Mouse (Mus musculus) monocyte, adult 2 months (primary cell): ENCODE results near the gene Casp2.
A peak's percentile ranks its signal among the peaks of the same experiment; 100 is the strongest.

ENCODE experiments used
- DNase-seq, 2 experiments: peaks; one replicate each; pipeline ENCODE4 v3.0.0; 2022; ENCODE audit warnings: low spot score in 2 of 2, low read depth in 1 of 2

Casp2 gene

DNA sequence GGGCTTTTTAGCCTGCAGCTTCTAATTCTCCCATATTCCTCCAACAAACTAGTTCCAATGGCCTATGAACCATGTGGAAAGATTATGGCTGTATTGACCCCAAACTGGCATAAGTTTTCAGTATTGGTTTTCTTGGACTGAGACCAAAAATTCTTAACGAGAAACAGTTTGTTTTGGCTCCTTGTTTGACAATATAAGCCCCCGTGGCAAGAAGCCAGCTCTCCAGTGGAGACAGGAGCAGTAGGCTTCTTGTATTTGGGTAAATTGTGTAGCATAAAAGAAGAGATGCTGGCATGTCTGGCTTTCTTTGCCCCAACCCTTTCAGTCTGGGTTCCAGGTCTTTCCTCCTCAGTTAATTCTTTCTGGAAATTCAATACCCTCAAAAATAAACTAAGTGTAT lies 11.4 kb downstream of the Casp2 start:
- no peak for DNase-seq

DNA sequence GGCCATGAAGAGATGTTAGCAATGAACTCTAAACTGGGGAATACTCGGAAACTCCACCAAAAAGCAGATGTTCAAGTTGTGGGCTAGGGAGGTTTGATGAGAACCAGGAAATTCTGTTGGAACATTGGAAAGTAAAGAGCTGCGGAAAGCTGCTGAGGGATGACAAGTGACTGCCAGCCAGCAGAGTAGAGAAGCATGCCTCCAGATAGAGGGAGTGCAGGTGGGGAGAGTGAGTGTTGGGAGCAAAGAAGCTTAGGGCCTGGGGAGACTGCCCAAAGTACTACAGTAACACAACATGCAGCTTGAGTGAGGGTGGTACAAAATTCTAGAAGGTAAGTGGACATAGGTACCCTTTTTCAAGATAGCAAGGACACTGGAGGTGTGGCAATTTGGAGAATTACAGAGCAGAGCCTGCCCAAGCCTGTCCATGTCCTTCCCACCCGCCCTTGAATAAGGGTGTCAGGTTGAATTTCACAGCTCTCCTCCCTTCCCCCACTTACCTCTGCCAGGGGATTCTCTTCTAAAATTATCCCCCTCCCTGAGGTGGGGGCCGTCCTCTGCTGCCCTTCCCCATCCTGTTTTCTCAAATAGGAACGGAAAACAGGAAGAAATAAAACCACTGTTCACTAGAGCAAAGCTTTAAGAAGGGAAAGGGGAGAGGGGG lies 18.2 kb downstream of the Casp2 start:
- no peak for DNase-seq

DNA sequence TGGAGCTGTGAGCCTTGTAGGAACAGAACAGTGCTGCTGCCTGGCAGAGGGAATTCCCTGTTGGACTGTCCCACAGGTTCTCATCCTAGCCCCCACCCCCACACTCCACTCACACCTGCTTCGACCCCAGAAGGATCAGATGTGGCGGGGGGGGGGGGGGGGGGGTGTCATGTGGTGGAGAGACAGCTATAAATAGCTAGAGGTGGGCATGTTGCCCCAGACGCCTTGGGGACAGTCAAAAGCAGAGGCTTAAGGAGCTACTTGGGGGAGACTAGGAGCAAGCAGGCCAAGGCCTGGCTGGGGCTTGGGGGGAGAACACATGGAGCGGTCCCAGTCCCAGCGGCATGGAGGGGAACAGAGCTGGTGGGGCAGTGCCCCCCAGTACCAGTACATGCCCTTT lies 21.7 kb downstream of the Casp2 start, which contains the start of gene Clcn1:
Gene Clcn1, plus strand, starts transcription at position 238 of the 400 bp plus-strand sequence.
- no peak for DNase-seq

DNA sequence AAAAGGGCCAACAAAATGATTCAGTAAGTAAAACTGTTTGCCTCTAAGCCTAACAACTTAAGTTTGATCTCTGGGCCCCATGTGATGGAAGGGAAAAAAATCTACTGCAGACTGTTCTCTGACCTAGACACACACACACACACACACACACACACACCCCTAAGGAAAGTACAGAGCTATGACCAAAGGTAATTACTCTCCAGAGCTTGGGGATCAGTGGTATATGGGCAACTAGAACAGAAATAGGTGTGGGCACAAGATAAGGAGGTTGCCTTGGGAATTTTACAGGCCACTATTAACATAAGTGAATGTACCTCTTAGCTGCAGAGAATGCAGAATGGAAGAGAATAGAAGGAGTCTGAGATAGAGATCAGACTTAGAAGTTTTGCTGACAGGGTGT lies 22.8 kb downstream of the Casp2 start:
- DNase-seq: no peak

DNA sequence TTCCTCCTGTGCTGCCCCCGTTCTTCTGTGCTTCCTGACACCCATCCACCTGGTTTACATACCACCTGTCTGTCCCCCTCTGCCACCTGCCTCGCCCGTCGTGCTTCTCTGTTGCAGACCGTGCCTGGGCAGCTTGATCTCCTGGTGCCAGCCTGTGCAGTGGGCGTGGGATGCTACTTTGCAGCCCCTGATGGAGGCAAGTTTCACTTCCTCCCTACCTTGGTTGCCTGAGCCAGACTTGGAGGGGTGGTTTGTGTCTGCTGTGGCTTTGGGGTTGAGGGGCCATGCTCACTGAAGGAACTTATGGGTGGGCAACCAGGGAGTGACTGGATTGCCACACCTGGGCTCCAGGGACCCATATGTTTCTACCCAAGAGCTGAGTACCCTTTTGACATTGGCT lies 28.5 kb downstream of the Casp2 start:
- no peak for DNase-seq

DNA sequence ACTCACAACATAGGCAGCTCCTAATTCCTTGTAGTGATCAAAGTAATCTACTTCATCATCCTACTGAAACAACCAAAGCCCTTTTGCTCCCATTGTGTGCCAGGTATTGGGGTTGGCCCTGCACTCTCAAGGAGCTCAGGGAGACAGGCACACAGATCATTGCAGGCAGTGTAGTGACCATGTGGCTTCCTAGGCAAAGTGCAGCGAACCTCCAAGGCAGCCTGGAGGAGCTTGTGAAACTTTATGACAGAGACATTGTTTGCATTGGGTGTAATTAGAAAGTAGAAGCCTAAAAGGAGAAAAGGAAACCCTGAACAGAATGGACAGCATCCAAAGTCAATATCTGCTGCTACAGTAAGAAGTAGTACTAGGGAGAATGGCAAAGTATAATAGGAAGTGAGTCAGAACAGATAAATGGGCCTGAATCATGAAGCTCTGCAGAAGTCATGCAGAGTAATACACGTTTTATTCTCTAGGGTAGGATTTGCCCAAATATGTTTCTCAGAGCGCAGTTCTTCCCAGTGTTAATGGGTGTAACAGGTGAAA lies 30.8 kb downstream of the Casp2 start:
- no peak for DNase-seq

DNA sequence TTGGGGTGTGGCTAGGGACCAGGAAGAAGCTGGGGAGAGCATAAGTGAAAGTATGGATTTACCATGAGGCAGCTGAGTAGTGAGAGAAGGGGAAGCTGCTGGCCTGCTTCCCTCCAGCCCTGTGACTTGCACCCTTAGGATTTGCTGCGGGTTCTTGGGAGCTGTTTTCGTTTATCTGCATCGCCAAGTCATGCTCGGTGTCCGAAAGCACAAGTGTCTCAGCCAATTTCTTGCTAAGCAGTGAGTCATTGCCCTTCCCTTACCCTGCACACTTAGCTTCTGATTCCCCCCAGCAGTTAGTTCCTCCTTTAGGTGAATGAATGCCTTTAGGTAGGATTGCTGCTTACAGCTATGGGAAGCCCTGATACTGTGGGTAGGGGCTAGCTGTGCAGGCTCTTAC lies 34.6 kb downstream of the Casp2 start:
- peak in 1 of 2 experiments; percentile 17 for DNase-seq

DNA sequence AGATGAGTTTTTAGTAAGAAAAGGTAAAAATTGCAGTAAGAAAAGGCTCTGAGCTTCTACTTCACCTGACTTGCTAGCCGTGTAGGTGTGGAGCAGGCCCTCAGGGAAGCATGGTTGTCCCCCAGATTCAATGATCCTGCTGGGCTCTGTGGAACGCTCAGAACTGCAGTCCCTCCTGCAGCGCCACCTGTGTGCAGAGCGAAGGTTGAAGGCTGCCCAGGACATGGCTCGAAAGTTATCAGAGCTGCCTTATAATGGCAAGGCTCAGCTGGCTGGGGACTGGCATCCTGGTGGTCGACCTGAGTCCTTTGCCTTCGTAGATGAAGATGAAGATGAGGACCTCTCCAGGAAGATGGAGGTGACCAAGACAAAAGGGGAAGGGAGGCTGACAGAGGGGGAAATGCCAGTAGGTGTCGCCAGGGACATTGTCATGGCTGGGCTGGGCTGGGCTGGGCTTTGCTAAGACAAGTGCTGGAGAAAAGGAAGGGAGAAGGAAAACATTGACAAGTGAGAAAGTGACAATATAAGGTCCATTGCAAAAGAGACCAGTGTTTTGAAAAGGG lies 45.1 kb downstream of the Casp2 start:
- DNase-seq: no peak

DNA sequence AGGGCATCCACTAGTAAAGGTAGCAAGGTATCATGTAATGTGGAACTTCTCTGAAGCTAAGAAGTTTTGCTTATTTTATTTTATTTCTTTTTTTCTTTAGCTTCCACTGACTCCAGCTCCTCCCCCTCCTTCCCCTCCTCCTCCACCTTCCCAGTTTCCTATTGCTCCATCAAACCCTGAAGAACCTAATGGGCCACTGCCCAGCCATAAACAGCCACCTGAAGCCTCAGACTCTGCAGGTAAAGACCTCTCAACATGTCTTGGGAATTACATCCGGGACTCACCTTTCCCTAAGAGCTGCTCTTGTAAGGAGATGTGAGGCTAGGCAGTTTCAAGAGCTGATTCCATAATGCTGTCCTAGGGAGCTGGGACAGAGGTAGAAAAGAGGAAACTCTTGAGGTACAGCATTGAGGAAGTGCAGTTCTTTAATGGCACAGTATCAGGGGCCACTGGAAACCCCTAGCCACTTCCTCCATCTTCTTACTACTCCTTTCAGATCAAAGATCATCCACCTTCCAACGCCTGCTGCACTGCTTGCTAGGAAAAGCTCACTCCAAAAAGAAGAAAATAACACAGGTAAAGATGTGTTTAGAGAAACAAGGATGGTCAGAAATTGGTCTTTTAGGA lies 45.8 kb downstream of the Casp2 start:
- DNase-seq: no peak

DNA sequence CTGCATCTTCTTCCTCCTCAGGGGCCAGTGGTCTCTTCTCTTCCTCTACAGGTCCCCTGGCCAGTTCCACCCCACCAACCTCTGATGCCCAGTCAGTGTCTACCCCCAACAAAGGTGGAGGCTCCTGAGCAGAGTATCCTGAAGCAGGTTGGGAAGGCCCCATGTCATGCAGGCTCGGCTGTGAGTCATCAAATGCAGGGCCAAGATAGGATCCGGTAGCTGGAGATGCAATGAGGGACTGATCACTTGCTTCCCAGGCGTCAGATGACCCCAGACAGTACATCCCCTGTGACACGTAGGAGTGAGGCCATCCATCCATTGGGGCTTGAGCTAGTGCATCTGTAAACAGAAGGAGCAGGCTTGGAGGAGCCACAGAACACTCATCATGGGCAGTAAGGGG lies 53.5 kb downstream of the Casp2 start:
- no peak for DNase-seq

DNA sequence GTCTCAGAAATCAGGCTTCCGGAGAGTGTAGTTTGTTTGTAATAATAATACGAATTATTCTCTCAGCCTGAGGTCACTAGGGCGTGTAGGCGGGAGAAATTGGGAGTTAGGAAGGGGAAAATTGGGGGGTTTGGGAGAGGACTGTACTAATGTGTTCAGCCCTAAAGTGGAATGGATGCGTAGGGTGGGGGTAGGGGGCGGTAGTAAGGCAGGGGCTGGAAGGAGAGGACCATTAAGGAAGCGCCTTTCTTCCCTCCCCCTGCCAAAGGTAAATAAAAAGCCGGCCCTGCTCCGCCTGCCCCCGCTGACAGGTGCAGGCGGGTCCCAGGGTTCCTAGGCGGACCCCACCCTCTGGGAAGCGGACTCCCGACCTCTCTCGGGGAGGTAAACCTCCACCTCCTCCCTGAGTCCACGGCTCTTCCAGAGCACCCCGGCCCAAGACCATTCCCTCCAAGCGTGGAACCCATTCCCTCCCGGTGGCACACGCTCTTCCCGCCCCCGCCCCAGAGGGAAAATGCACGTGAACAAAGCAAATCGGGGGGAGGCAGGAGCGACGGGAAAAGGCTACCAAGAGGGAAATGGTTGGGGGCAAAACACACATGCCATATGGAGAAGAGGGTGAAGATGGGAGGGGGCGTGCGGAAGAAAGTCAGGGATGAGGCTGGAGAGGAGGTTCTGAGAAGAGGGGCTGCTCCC lies 58.7 kb downstream of the Casp2 start:
- DNase-seq: no peak

DNA sequence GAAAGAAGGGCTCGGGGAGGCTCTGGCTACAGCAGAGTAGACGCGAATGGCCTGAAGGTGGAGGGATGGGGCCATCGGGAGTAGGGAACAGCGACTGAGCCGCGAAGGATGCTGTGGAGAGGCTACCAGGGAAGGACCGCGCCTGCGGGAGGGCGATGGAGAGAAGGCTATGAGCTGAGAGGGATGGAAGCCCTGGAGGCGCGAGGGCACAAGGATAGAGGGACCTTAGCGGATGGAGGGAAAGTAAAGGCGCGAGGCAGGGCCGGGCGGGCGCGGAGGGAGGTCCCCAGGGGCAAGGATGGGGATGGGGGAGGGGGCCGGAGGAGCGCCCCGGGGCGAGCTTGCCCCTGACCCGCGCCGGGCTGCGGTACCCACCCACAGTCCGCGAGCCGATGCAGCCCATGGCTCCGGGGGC lies 59.3 kb downstream of the Casp2 start:
- no peak for DNase-seq

DNA sequence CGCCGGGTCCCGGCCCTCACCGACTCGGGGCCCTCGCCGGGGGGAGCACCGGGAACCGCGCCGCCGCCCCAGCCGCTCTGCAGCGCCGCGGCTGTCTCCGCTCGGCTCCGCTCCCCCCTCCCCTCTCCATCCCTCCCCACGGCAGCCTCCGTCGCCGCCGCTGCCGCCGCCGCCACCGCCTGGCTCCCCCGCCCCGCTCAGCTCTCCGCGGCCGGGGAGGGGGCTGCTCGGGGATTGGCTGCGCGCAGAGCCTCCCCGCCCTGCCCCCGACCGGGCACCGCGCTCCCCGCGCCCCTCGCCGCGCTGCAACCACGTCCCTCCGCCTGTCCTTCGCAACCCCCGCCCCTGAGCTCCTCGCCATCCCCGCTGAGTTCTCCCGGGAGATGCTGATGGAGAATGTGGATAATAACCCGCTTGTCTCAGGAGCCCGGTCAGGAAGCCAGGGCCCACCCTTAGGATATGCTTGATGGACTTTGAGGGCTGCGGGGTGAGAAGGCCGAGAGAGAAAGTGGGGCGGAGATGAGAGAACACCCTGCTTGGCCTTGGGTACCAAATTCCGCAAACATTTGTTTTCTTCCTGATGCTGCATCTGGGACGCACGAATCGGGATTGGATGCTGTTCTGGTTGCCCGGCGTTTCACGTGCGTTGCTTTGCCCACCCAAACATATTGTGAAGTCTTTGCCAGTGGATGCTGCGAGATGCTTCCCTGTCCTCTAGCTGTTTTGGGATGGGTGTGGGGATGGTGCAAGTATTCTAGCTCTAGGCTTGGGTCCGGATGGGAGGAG lies 59.9 kb downstream of the Casp2 start, which contains the start of gene Fam131b:
Gene Fam131b, minus strand, starts transcription at position 162 of the 786 bp plus-strand sequence.
- DNase-seq: no peak

DNA sequence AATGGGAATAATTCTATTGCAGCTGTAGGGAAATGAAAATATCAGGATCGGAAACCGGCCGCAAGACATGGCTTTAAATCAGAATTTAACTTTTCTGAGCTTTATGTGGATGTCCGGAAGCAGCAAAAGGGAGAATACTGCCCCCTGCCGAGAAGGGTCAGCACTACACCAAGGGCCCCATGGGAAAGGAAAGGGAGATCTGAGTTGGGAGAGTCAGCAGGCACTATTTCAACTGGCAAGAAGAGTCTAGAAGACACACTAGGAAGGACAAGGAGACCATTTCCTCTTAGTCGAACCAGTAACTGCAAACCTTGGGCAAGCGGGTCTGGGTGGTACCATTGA lies 60.5 kb downstream of the Casp2 start:
- peak; percentile 36 to 71 for DNase-seq

DNA sequence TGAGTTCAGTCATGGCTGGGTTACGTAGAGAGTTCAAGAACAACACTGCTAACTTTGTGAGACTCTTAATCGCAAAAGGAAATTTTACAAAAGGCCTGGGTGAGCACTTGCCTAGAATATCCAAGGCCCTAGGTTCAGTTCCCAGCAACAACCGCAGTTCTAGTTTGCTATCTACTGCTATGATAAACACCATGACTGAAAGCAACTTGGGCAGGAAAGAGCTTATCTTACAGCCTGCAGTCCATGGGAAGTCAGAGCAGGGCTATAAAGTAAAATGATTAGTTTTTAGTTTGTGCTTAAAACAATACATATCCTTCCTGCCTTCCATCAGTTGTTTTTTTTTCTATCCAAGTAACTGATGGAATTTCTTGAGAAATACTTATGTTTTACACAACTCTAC lies 61.7 kb downstream of the Casp2 start:
- no peak for DNase-seq

DNA sequence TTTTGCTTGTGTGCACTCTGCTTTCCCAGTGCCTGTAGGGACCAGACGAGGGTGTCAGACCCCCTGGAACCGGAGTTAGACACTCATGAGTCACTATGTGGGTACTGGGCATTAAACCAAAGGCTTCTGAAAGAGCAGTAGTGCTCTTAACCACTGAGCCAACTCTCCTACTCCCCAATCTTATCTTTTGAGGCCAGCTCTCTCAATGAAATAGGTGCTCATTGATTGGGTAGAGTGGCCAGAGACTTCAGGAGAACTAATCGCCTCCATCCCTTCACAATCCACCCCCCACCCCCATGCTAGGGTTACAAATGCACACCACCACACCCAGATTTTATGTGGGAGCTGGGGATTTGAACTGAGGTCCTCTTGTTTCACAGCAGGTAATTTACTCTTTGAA lies 64.0 kb downstream of the Casp2 start:
- no peak for DNase-seq

DNA sequence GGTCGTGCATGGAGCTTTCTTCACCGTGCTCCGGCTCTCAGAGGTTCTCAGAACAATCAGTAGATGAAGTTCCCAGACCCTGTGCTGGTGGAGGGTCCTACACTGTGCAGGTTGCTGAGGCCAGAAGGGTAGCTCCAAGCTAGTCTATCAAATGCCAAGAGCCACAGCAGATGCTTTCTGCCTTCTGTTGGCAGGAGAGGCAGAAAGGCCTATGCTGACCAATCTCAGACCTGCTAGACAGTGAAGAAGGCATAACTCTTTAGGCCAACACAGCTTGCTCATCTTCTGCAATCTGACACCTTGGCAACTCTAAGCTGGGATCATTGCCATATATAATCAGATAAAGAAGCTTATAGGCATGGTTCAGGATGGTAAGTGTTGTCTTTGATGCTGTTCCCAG lies 65.4 kb downstream of the Casp2 start:
- no peak for DNase-seq

DNA sequence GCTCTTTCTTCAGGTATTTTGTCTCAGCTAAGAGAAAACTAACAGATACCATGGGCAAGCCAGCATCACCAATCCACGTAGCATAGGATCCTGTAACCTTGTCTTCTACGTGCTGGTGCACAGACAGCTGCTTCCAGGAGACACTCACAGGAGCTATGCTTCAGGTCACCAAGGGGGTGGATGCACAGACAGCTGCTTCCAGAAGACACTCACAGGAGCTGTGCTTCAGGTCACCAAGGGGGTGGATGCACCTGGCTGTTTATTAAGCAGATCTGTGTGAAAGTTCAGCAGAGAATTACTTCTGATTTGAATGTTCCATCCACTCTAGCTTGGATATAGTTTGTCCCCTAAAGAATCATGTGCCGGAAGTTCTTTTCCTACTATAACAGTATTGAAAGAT lies 66.2 kb downstream of the Casp2 start:
- no peak for DNase-seq
